Mouse (Mus musculus) embryonic facial prominence, embryonic 13.5 days (tissue): ENCODE measurements around the gene Kat7. TPM values are rescaled to one million over a fixed set of nuclear protein-coding genes. Genes with fewer than 3 reads are reported as not detected.

ENCODE experiments used
- ATAC-seq: fragments of 200-750 bp; cut with Nextera tagmentation; 2 replicates; pipeline ENCODE4 v1.8.0; 2017; ENCODE audit warnings: low read depth; ENCODE audit not compliant: insufficient number of reproducible peaks, insufficient read depth, low FRiP score, low TSS enrichment
- H3K27ac ChIP-seq: fragments of 300-500 bp; sonication (generic); 2 replicates; pipeline ENCODE4 v1.5.1; 2015; ENCODE audit warnings: moderate library complexity, mild to moderate bottlenecking, inconsistent platforms
- H3K27me3 ChIP-seq: fragments of 300-500 bp; sonication (generic); 2 replicates; pipeline ENCODE4 v1.6.1; 2015; ENCODE audit warnings: mild to moderate bottlenecking, inconsistent platforms
- H3K36me3 ChIP-seq: fragments of 300-500 bp; sonication (generic); 2 replicates; pipeline ENCODE4 v1.6.1; 2015; ENCODE audit warnings: mild to moderate bottlenecking, inconsistent platforms
- H3K4me1 ChIP-seq: fragments of 300-500 bp; sonication (generic); 2 replicates; pipeline ENCODE4 v1.6.1; 2015; ENCODE audit warnings: inconsistent platforms
- H3K4me2 ChIP-seq: fragments of 300-500 bp; sonication (generic); 2 replicates; pipeline ENCODE4 v1.6.1; 2015; ENCODE audit warnings: moderate library complexity, mild to moderate bottlenecking, inconsistent platforms
- H3K4me3 ChIP-seq: fragments of 300-500 bp; sonication (generic); 2 replicates; pipeline ENCODE4 v1.5.1; 2015; ENCODE audit warnings: mild to moderate bottlenecking, inconsistent platforms
- H3K9ac ChIP-seq: fragments of 300-500 bp; sonication (generic); 2 replicates; pipeline ENCODE4 v1.6.1; 2015; ENCODE audit warnings: mild to moderate bottlenecking, inconsistent platforms
- H3K9me3 ChIP-seq: fragments of 300-500 bp; sonication (generic); 2 replicates; pipeline ENCODE4 v1.6.1; 2016; ENCODE audit warnings: inconsistent platforms
- WGBS: fragments of 180-500 bp; shearing (Covaris S2); methylation state at CpG from one replicate; pipeline ENCODE4 v1.1.7; 2015; ENCODE audit warnings: mixed read lengths; 5-methylcytosine and 5-hydroxymethylcytosine counted together
- polyA plus RNA-seq: library from polyadenylated mRNA; unstranded; fragments of >200 nt; fragmentation: Nextera tagmentation; extraction: Ambion mirVana; gene quantifications from 2 replicates; pipeline ENCODE4 v1.2.1, GENCODE M21; 2015

Gene Kat7
- polyA plus RNA-seq, 1 experiment from 2014 or later: 67.0 TPM

DNA sequence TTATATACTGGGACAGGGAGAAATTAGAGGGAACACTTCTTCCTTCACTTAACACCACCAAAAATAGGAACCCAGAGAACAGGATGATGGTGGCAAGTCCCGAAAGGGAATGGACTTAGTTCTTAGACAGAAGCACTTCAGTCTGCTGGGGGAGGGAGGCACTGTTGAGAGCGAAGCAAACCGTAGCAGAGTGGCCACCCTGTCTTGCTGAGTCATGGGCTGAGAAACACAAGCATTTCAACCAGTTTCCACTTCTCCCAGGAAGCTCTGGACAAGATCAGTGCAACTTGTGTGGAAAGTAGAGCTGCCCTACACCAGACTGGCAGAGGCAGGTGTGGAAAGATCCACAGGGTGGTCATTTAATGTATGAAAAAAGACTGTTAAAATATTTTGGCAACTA, 35.4 kb downstream of the Kat7 start:
- H3K36me3 ChIP-seq: peaks cover 99% of the 10 kb centered on the region
- H3K4me2 ChIP-seq: no peak overlapping the region
- H3K4me1 ChIP-seq: no peaks in the 10 kb centered on the region
- no peak overlapping the region for H3K4me3 ChIP-seq
- 85% methylated on average over 3 of the region's 3 CpGs for WGBS
- no peaks in the 10 kb centered on the region for H3K9me3 ChIP-seq
- no peak for ATAC-seq
- H3K27me3 ChIP-seq: no peaks in the 10 kb centered on the region
- no peak overlapping the region for H3K9ac ChIP-seq
- H3K27ac ChIP-seq: no peak overlapping the region

DNA sequence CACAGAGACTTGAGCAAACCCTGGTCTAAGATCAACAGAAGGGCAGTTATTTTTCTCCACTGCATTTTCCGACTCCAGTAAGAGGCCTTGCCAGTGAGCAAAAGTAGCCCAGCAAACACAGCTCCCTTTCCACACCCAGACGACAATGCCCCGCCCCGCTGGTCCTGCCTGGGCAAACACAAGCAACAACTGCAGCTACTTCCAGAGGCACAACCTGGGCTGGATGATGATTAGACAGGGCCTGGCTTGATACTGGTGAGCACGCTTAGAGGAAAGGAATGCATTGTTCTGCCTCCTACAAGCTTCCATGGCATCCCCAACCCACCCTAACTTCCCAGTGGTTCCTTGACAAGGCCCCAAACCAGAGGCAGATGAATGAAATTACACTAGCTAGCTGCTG, 36.4 kb downstream of the Kat7 start:
- no peak for ATAC-seq
- H3K27me3 ChIP-seq: no peaks in the 10 kb centered on the region
- no peak overlapping the region for H3K27ac ChIP-seq
- H3K4me1 ChIP-seq: no peaks in the 10 kb centered on the region
- H3K36me3 ChIP-seq: peaks cover 99% of the 10 kb centered on the region
- no peak overlapping the region for H3K4me2 ChIP-seq
- WGBS: 88% methylated on average over 5 of the region's 5 CpGs
- no peaks in the 10 kb centered on the region for H3K9me3 ChIP-seq
- H3K4me3 ChIP-seq: no peak overlapping the region
- H3K9ac ChIP-seq: no peak overlapping the region

DNA sequence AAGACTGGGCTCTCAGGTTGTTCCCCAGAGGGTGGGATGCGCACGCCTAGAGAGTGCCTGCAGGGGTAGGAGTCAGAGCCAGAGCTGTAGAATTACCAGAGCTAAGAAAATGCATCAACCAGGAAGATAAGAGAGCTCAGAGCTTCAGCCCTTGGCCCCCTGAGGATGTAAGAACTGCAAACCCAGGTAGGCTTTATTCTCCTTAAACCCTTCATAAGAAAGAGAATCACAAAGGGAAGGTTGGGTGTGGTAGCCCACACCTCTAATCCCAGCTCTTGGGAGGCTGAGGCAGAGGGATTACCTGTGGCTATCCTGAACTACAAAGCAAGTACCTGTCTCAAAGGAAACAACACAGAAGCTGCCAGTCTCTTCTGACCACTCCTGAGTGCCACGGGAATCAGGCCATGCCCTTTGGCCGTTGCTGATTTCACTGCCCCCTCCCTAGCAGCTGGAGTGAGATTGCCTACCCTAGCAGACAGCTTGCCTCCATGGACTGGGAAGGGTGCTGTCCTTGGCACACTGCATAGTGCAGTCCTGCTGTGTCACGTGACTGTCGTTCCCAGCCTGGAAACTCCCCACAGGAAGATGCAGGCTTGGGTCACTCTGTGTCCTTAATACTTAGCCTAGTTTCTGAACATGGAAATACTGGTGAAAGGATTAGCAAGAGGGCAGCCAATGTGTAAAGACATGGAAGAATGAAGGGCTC, 43.4 kb downstream of the Kat7 start:
- H3K4me2 ChIP-seq: no peak overlapping the region
- WGBS: 49% methylated on average over 6 of the region's 6 CpGs
- no peaks in the 10 kb centered on the region for H3K9me3 ChIP-seq
- H3K27ac ChIP-seq: no peak overlapping the region
- ATAC-seq: no peak
- H3K36me3 ChIP-seq: peaks cover 43% of the 10 kb centered on the region
- H3K4me1 ChIP-seq: 0 out of 2 replicates have a peak, but pooled peaks cover 4% of the 10 kb centered on the region
- H3K4me3 ChIP-seq: no peak overlapping the region
- no peaks in the 10 kb centered on the region for H3K27me3 ChIP-seq
- H3K9ac ChIP-seq: no peak overlapping the region

DNA sequence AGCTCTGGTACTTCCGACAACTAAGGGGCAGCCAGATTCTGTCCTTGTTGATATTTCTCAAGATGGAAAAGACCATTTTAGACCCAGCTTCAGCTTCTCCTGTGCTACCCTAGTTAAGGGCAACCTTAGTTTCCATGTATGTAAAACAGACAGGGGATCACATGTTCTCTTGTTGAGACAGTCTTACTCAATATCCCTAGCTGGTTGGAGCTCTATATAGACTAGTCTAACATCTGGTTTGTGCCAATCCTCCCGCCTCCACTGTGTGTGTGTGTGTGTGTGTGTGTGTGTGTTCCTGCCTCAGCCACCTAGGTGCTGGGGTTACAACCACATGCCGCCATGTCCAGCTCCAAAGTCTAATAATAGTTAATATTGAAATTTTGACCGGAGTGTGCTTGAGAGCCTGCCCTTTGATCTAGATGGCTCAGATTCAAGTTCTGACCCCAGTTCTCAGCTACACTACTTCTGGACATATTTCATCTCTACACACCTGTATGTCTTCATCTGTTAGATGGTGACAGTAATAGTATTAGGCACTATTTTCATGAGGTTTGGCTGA, 45.5 kb downstream of the Kat7 start:
- Histone ChIP-seq H3K4me2 (no peak overlapping the region), H3K4me1 (peaks cover 7% of the 10 kb centered on the region; the same call in 1 of the 2 replicates), H3K27ac (no peak overlapping the region), H3K9ac (no peak overlapping the region), H3K27me3 (no peaks in the 10 kb centered on the region), H3K4me3 (no peak overlapping the region), H3K36me3 (peaks cover 22% of the 10 kb centered on the region), H3K9me3 (no peaks in the 10 kb centered on the region)
- no peak for ATAC-seq
- 71% methylated on average over 4 of the region's 4 CpGs for WGBS

DNA sequence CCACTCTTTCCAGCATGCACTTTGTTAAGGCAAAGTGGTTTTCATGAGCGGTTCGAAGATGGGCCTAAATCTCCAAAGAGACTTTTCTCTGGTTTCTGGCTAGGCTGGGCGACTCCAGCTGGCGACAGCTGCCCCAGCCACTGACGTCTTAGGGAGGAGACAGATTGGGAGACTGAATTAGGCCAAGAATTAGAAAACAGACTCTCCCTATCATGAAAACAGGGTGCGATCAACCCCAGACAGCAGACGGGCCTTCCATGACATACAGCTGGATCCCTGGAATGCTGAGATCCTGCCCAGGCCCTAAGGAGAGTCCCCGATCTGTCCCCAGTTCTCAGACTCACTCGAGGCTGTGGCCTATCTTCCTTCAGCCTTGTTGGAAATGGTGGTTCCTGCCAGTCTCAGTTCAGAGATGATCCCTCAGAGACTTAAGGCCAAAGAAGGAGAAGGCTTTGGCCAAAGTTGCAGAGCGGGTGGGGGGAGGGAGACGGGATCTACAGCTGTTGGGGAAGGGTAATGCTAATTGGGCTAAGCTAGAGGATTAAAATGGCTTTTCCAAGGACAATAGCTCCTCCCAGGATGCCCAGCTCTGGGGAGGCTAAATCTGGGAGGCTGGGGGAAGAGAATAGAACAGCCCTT, 46.1 kb downstream of the Kat7 start:
- Histone ChIP-seq H3K4me3 (no peak overlapping the region), H3K9ac (no peak overlapping the region), H3K4me2 (no peak overlapping the region), H3K4me1 (peaks cover 9% of the 10 kb centered on the region; the same call in 1 of the 2 replicates), H3K36me3 (peaks cover 16% of the 10 kb centered on the region), H3K27me3 (no peaks in the 10 kb centered on the region), H3K9me3 (no peaks in the 10 kb centered on the region), H3K27ac (peak overlapping the region; percentile 51; the same call in 1 of the 2 replicates)
- ATAC-seq: no peak
- WGBS: 18% methylated on average over 11 of the region's 11 CpGs

DNA sequence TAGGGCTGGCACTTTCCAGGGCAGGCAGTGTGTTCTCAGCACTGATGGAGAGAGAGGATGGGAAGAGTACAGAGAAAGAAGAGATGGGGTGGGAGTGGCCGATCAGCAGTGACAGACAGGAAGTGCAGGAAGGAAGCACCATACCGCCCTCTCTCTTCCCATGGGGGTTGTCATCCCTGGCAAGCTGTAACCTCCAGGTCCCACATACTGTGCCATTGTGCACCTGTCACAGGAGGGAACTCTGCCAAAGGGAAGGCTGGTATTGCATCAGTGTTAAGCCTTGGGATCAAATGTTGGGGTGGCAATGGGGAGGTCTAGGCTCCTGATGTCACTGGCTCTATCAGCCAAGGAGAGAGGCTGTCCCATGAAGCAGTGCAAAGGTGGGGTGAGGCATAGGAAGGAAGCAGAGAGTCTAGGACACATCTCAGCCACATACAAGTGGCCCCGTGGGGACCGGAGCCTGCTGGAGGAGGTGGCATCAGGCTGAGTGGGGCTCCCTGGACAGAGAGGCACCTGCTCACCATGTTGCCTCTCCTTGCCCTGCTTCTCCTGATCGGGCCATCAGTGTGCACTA, 48.8 kb downstream of the Kat7 start, which contains the start of gene Tac4:
Gene Tac4, plus strand, starts transcription at position 352 of the 574 bp plus-strand sequence.
- no peak for ATAC-seq
- 0 out of 2 replicates have a peak, but pooled peaks cover 8% of the 10 kb centered on the region for H3K36me3 ChIP-seq
- H3K27ac ChIP-seq: no peak within 1 kb of the TSS
- no peak within 1 kb of the TSS for H3K9ac ChIP-seq
- H3K4me3 ChIP-seq: no peak within 1 kb of the TSS
- H3K4me2 ChIP-seq: no peak within 1 kb of the TSS
- H3K27me3 ChIP-seq: no peaks in the 10 kb centered on the region; the same call in 1 of the 2 replicates
- no peaks in the 10 kb centered on the region for H3K9me3 ChIP-seq
- WGBS: 61% methylated on average over 5 of the region's 5 CpGs
- H3K4me1 ChIP-seq: peaks cover 18% of the 10 kb centered on the region

DNA sequence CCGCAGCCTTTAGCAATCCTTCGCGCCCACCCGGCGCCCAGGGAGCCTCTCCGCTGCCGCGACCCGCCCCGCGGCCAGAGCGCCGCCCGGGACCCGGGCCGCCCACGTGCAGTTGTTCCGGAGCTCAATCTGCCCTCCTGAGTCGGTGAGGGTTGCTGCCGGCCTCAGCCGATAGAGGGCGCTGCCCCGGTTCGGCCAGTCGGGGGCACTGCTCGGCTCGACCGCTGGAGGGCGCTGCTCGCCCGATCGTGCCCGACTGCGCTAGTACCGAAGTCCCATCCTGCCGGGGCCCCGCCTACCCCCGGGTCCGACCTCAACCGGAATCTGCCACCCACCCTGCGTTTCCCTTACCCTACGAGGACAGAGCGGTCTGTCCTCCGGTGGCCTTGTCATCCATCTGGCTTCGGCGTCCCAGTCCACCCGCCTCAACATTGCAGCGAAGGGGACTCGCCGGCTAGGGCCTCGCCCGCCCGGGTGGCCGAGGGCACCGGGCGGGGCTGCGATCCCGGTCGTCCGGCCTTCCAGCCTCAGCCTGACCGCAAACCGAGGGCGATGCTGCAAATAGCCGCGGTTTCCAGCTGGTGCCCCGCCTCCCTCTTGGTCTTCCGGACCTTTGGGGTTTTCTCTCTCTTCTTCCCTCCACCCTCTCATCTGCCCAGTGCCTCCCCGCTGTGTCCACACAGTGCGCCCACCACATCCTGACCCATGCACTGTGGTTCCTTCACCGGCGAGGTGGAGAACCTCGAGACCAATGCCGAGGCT, 50.8 kb downstream of the Kat7 start:
- Histone ChIP-seq H3K4me2 (peak overlapping the region; percentile 90), H3K4me1 (peaks cover 18% of the 10 kb centered on the region), H3K36me3 (no peaks in the 10 kb centered on the region), H3K27ac (peak overlapping the region; percentile 86), H3K27me3 (no peaks in the 10 kb centered on the region; the same call in 1 of the 2 replicates), H3K9me3 (no peaks in the 10 kb centered on the region), H3K4me3 (peak overlapping the region; percentile 60), H3K9ac (peak overlapping the region; percentile 83)
- WGBS: under 1% methylated on average over 73 of the region's 73 CpGs
- ATAC-seq: peak; percentile 67

DNA sequence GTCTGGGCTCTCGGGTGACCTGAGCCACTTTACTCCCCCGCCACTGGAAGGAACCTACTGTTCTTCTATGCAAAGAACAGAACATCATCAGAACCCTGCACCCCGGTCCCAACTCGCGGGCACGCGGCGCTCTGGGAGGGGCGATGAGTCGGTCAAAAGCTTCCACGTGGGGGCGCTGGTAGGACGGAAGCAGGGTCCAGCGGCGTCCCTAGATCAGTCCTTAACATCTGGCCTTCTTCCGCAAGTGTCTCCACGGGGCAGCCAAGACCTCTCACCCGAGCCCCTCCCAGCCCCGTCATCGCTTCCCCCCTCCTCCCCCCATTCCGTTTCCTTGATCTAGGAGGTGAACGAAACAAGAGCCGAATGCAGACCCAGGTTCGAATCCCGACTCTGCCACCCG, 51.6 kb downstream of the Kat7 start:
- Histone ChIP-seq H3K9ac (peak overlapping the region; percentile 83), H3K36me3 (no peaks in the 10 kb centered on the region), H3K27me3 (no peaks in the 10 kb centered on the region; the same call in 1 of the 2 replicates), H3K27ac (peak overlapping the region; percentile 86), H3K9me3 (no peaks in the 10 kb centered on the region), H3K4me2 (peak overlapping the region; percentile 90), H3K4me3 (peak overlapping the region; percentile 60), H3K4me1 (peaks cover 14% of the 10 kb centered on the region)
- 0 out of 2 replicates have a peak, but pooled peaks have one; percentile 50 for ATAC-seq
- under 1% methylated on average over 26 of the region's 26 CpGs for WGBS

DNA sequence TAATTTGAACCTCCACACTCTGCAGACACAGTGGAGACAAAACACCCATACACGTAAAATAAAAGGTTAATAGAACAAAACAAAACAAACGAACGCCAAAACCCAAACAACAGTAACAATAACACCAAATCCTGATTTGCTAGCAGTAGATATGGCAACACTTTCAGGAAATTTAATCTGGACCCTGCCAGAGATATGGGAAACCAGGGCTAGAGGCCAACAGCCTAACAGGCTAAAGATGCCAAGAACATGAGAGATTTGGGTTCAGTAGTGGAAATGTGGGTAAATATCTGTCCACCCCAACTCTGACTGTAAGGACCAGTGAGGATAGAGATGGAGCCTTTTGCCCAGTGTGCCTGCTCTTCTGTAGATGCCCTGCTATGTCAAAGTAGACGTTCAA, 52.1 kb downstream of the Kat7 start:
- 57% methylated on average over 4 of the region's 4 CpGs for WGBS
- no peak overlapping the region for H3K27ac ChIP-seq
- H3K4me1 ChIP-seq: peaks cover 14% of the 10 kb centered on the region
- H3K9ac ChIP-seq: no peak overlapping the region
- peak overlapping the region; percentile 60 for H3K4me3 ChIP-seq
- ATAC-seq: no peak
- H3K27me3 ChIP-seq: no peaks in the 10 kb centered on the region; the same call in 1 of the 2 replicates
- H3K36me3 ChIP-seq: no peaks in the 10 kb centered on the region
- no peaks in the 10 kb centered on the region for H3K9me3 ChIP-seq
- peak overlapping the region; percentile 90 for H3K4me2 ChIP-seq

DNA sequence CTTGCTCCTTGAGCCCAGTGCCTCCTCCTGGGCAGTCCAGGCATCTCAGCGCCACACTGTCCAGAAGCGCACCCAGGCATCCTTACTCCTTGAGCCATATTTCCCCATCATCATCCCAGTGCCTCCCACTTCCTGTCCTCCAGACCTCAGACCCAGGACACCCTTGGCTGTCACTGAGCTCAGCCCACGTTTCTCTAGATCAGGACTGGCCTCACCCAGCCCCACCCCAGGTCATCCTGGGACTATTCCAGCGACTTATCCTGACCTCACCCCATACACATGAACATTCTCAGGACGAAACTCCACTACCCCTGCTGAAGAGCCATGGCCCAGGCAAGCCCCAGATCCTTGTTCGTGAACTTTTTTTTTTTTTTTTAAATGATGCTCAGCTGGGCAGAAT, 54.3 kb downstream of the Kat7 start:
- peaks cover 14% of the 10 kb centered on the region for H3K4me1 ChIP-seq
- H3K36me3 ChIP-seq: no peaks in the 10 kb centered on the region
- no peak overlapping the region for H3K4me2 ChIP-seq
- H3K9ac ChIP-seq: no peak overlapping the region
- no peak overlapping the region for H3K4me3 ChIP-seq
- ATAC-seq: no peak
- no peaks in the 10 kb centered on the region; the same call in 1 of the 2 replicates for H3K27me3 ChIP-seq
- H3K9me3 ChIP-seq: no peaks in the 10 kb centered on the region
- WGBS: 76% methylated on average over 6 of the region's 6 CpGs
- H3K27ac ChIP-seq: no peak overlapping the region

DNA sequence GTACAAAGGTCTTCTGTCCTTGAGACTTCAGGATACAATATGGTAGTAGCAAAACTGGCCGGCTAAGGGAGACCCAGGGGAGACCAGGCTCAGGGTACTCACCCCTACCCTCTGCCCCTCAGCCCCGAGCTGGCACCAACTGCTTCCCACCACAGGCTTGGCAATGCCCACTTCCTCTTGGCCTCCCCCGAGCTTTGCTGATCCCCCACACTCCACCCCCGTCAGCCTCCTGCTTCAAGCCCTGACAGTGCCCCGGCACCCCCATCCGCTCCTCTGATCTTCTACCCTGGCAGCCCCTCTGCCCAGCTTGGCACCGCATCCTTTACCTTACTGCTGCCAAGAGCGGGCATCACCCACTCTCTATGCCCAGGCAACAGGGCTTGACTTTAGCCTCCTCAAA, 55.9 kb downstream of the Kat7 start:
- Histone ChIP-seq H3K36me3 (no peaks in the 10 kb centered on the region), H3K27me3 (no peaks in the 10 kb centered on the region; the same call in 1 of the 2 replicates), H3K27ac (no peak overlapping the region), H3K4me2 (no peak overlapping the region), H3K4me3 (no peak overlapping the region), H3K9ac (no peak overlapping the region), H3K9me3 (no peaks in the 10 kb centered on the region), H3K4me1 (peaks cover 18% of the 10 kb centered on the region)
- ATAC-seq: no peak
- 81% methylated on average over 8 of the region's 8 CpGs for WGBS
